In genomic region chr6:47050319-47051222, GRCm38 (mm10) we compare ENCODE assay signal across 27 mouse cellular contexts.
DNase-seq lines count a peak whose midpoint lies in the region; ATAC-seq and TF ChIP-seq lines count a peak whose summit lies in the region.
"Had no signal": no experiment of that assay in that cellular context is flagged by ENCODE, and none has a peak within 500 bp of the region (broad histone marks: within the 10 kb centered on the region; RNA-seq: fewer than 3 reads in every experiment).

No protein-coding gene starts in this region.

- H3K4me2 ChIP-seq in hindbrain, embryonic 12.5 days (replicated peaks): no peak overlapping the region
- no peak overlapping the region for H3K4me2 ChIP-seq in hindbrain, postnatal 0 days (ENCODE audit: low read depth, low read length)
- H3K4me2 ChIP-seq in midbrain, embryonic 13.5 days (replicated peaks): no peak overlapping the region
- no peak overlapping the region for H3K4me2 ChIP-seq in midbrain, embryonic 11.5 days
- no peak overlapping the region for H3K4me2 ChIP-seq in forebrain, embryonic 13.5 days
- H3K4me2 ChIP-seq: heart, embryonic 13.5 days; liver, embryonic 12.5 days had no signal

- ATAC-seq in hindbrain, embryonic 12.5 days (ENCODE audit: low FRiP score): peak; percentile 26; the same call in 1 of the 2 replicates
- no peak for ATAC-seq in hindbrain, postnatal 0 days
- peak; percentile 55; the same call in 1 of the 2 replicates for ATAC-seq in midbrain, embryonic 13.5 days
- ATAC-seq in midbrain, embryonic 11.5 days (ENCODE audit: low FRiP score): no peak
- ATAC-seq in forebrain, embryonic 13.5 days: peak; percentile 85
- ATAC-seq: CD4-positive, CD25-positive, alpha-beta regulatory T cell, adult 4 months; liver, embryonic 12.5 days; liver, postnatal 0 days had no signal

- WGBS in hindbrain, embryonic 12.5 days: 57% methylated on average over 7 of the region's 7 CpGs
- 43% methylated on average over 7 of the region's 7 CpGs for WGBS in hindbrain, postnatal 0 days
- WGBS in midbrain, embryonic 13.5 days: 33% methylated on average over 7 of the region's 7 CpGs
- 65% methylated on average over 7 of the region's 7 CpGs for WGBS in midbrain, embryonic 11.5 days
- WGBS in forebrain, embryonic 13.5 days: 29% methylated on average over 7 of the region's 7 CpGs

- no peaks in the 10 kb centered on the region for H3K36me3 ChIP-seq in hindbrain, embryonic 12.5 days
- H3K36me3 ChIP-seq in hindbrain, postnatal 0 days (ENCODE audit: insufficient read depth, low read length): no peaks in the 10 kb centered on the region
- H3K36me3 ChIP-seq in midbrain, embryonic 13.5 days: no peaks in the 10 kb centered on the region
- no peaks in the 10 kb centered on the region for H3K36me3 ChIP-seq in midbrain, embryonic 11.5 days (ENCODE audit: control insufficient read depth, insufficient read depth, low read length)
- H3K36me3 ChIP-seq in forebrain, embryonic 13.5 days (ENCODE audit: poor library complexity, severe bottlenecking): no peaks in the 10 kb centered on the region
- H3K36me3 ChIP-seq: heart, embryonic 13.5 days; hindbrain, embryonic 10.5 days; liver, embryonic 12.5 days had no signal

- no peak overlapping the region for H3K4me3 ChIP-seq in hindbrain, embryonic 12.5 days
- no peak overlapping the region for H3K4me3 ChIP-seq in hindbrain, postnatal 0 days (ENCODE audit: low read length)
- H3K4me3 ChIP-seq in midbrain, embryonic 13.5 days (replicated peaks): no peak overlapping the region
- no peak overlapping the region for H3K4me3 ChIP-seq in midbrain, embryonic 11.5 days (ENCODE audit: low read depth, low read length)
- no peak overlapping the region for H3K4me3 ChIP-seq in forebrain, embryonic 13.5 days
- H3K4me3 ChIP-seq: heart, embryonic 13.5 days; hindbrain, embryonic 10.5 days; layer of hippocampus, adult 2 months; liver, embryonic 12.5 days had no signal

- no peak overlapping the region for H3K27ac ChIP-seq in hindbrain, embryonic 12.5 days
- no peak overlapping the region for H3K27ac ChIP-seq in hindbrain, postnatal 0 days
- H3K27ac ChIP-seq in midbrain, embryonic 13.5 days: no peak overlapping the region; the same call in 1 of the 2 replicates
- H3K27ac ChIP-seq in midbrain, embryonic 11.5 days (ENCODE audit: low read depth, low read length): no peak overlapping the region
- H3K27ac ChIP-seq in forebrain, embryonic 13.5 days: peak overlapping the region; percentile 67
- H3K27ac ChIP-seq: heart, embryonic 13.5 days; hindbrain, embryonic 10.5 days; layer of hippocampus, adult 2 months; liver, embryonic 12.5 days; macrophage had no signal

- DNase-seq in hindbrain, postnatal 0 days (ENCODE audit: low spot score): no peak
- DNase-seq in midbrain, embryonic 11.5 days (ENCODE audit: low spot score, missing footprints): no peak
- DNase-seq in retina, embryonic 14.5 days (ENCODE audit: low spot score): peak; percentile 25
- no peak for DNase-seq in urinary bladder, postnatal 25 days (ENCODE audit: low spot score)
- DNase-seq in urinary bladder, adult 2 months (ENCODE audit: low spot score): no peak
- DNase-seq: adrenal gland, postnatal 25 days; cerebellum, adult 2 months; cerebellum, postnatal 14 days; gastrocnemius, postnatal 10 days; heart, postnatal 10 days; kidney, adult 2 months; kidney, postnatal 36 days; left cerebral cortex, postnatal 4 days; liver, postnatal 0 days; lung, postnatal 10 days; right cerebral cortex, adult 18-20 months; spleen, adult 18-20 months; thymus, postnatal 14 days had no signal

- TF ChIP-seq CTCF in hindbrain, postnatal 0 days (IDR thresholded peaks at IDR 0.05; ENCODE audit: low read depth): no peak

- no peak overlapping the region for H3K9ac ChIP-seq in hindbrain, embryonic 12.5 days
- no peak overlapping the region for H3K9ac ChIP-seq in hindbrain, postnatal 0 days (replicated peaks; ENCODE audit: low read length)
- no peak overlapping the region for H3K9ac ChIP-seq in midbrain, embryonic 13.5 days (replicated peaks)
- no peak overlapping the region for H3K9ac ChIP-seq in midbrain, embryonic 11.5 days (ENCODE audit: low read length)
- H3K9ac ChIP-seq in forebrain, embryonic 13.5 days: no peak overlapping the region
- H3K9ac ChIP-seq: heart, embryonic 13.5 days; liver, embryonic 12.5 days; liver, postnatal 0 days had no signal

- H3K9me3 ChIP-seq in hindbrain, embryonic 12.5 days (replicated peaks): no peaks in the 10 kb centered on the region
- H3K9me3 ChIP-seq in hindbrain, postnatal 0 days (ENCODE audit: low read length): no peaks in the 10 kb centered on the region
- no peaks in the 10 kb centered on the region for H3K9me3 ChIP-seq in midbrain, embryonic 13.5 days
- no peaks in the 10 kb centered on the region for H3K9me3 ChIP-seq in midbrain, embryonic 11.5 days (ENCODE audit: control insufficient read depth, low read length)
- no peaks in the 10 kb centered on the region for H3K9me3 ChIP-seq in forebrain, embryonic 13.5 days (replicated peaks)
- H3K9me3 ChIP-seq: heart, embryonic 13.5 days; hindbrain, embryonic 10.5 days; liver, embryonic 12.5 days had no signal

- H3K4me1 ChIP-seq in hindbrain, embryonic 12.5 days: 0 out of 2 replicates have a peak, but pooled peaks cover 3% of the 10 kb centered on the region
- H3K4me1 ChIP-seq in hindbrain, postnatal 0 days (ENCODE audit: insufficient read depth, low read length): no peaks in the 10 kb centered on the region
- H3K4me1 ChIP-seq in midbrain, embryonic 13.5 days (replicated peaks): peaks cover 8% of the 10 kb centered on the region
- H3K4me1 ChIP-seq in midbrain, embryonic 11.5 days (ENCODE audit: control insufficient read depth, insufficient read depth, low read length): no peaks in the 10 kb centered on the region
- peaks cover 19% of the 10 kb centered on the region for H3K4me1 ChIP-seq in forebrain, embryonic 13.5 days
- H3K4me1 ChIP-seq: heart, embryonic 13.5 days; hindbrain, embryonic 10.5 days; liver, embryonic 12.5 days had no signal

- no peaks in the 10 kb centered on the region for H3K27me3 ChIP-seq in hindbrain, embryonic 12.5 days
- H3K27me3 ChIP-seq in hindbrain, postnatal 0 days (ENCODE audit: insufficient read depth, low read length): no peaks in the 10 kb centered on the region
- peaks cover 13% of the 10 kb centered on the region for H3K27me3 ChIP-seq in midbrain, embryonic 13.5 days
- no peaks in the 10 kb centered on the region for H3K27me3 ChIP-seq in midbrain, embryonic 11.5 days (ENCODE audit: control insufficient read depth, insufficient read depth, low read length)
- H3K27me3 ChIP-seq in forebrain, embryonic 13.5 days: no peaks in the 10 kb centered on the region
- H3K27me3 ChIP-seq: heart, embryonic 13.5 days had no signal

Comparison
In these comparisons a context has a peak if more than half of its experiments do, and no peak if none do; other contexts are left out.
1. ATAC-seq: peak in hindbrain, embryonic 12.5 days (single experiment), midbrain, embryonic 13.5 days (single experiment) and forebrain, embryonic 13.5 days (single experiment); none in hindbrain, postnatal 0 days (single experiment) and midbrain, embryonic 11.5 days (single experiment).